Mouse (Mus musculus) liver, postnatal 0 days (tissue): ENCODE results near the gene Gls2. TPM values are rescaled to one million over a fixed set of nuclear protein-coding genes. Genes with fewer than 3 reads are reported as not detected.

Experiments used
- ATAC-seq: fragments of 200-750 bp; cut with Nextera tagmentation; 2 replicates; pipeline ENCODE4 v1.8.0; 2017; ENCODE audit warnings: mild to moderate bottlenecking, moderate library complexity
- DNase-seq: peaks from one replicate; pipeline ENCODE4 v3.0.0-alpha.2; 2016
- H3K27ac ChIP-seq: fragments of 300-500 bp; sonication (generic); 2 replicates; pipeline ENCODE4 v1.5.1; 2014; ENCODE audit warnings: antibody characterized with exemption, moderate library complexity, mild to moderate bottlenecking, low read depth
- H3K27me3 ChIP-seq: fragments of 300-500 bp; sonication (generic); 2 replicates; pipeline ENCODE4 v1.6.1; 2014; ENCODE audit warnings: low read length, control low read depth, mixed read lengths; ENCODE audit not compliant: insufficient read depth
- H3K36me3 ChIP-seq: fragments of 300-500 bp; sonication (generic); replicated peaks from 2 replicates; pipeline ENCODE4 v1.6.1; 2014; ENCODE audit warnings: mild to moderate bottlenecking, control low read depth, low read length, moderate library complexity, mixed read lengths; ENCODE audit not compliant: insufficient read depth
- H3K4me1 ChIP-seq: fragments of 300-500 bp; sonication (generic); 2 replicates; pipeline ENCODE4 v1.6.1; 2014; ENCODE audit warnings: antibody characterized with exemption, mild to moderate bottlenecking, control low read depth; ENCODE audit not compliant: insufficient read depth
- H3K4me2 ChIP-seq: fragments of 300-500 bp; sonication (generic); 2 replicates; pipeline ENCODE4 v1.6.1; 2014; ENCODE audit warnings: low read depth, mild to moderate bottlenecking, low read length, moderate library complexity, mixed read lengths
- H3K4me3 ChIP-seq: fragments of 300-500 bp; sonication (generic); 2 replicates; pipeline ENCODE4 v1.5.1; 2014; ENCODE audit warnings: low read depth, low read length
- H3K9ac ChIP-seq: fragments of 300-500 bp; sonication (generic); replicated peaks from 2 replicates; pipeline ENCODE4 v1.6.1; 2014; ENCODE audit warnings: mild to moderate bottlenecking, moderate library complexity
- H3K9me3 ChIP-seq: fragments of 300-500 bp; sonication (generic); 2 replicates; pipeline ENCODE4 v1.6.1; 2016; ENCODE audit warnings: mild to moderate bottlenecking, control low read depth, low read length, mixed read lengths
- CTCF ChIP-seq: sonication (generic); IDR thresholded peaks from 2 replicates; pipeline ENCODE4 v1.5.1; 2016; ENCODE audit warnings: antibody characterized with exemption, low read depth
- EP300 ChIP-seq: IDR thresholded peaks from 2 replicates; pipeline ENCODE4 v1.6.1; 2016; ENCODE audit warnings: antibody characterized with exemption, low read depth, mild to moderate bottlenecking
- WGBS: fragments of 180-500 bp; shearing (Covaris S2); extraction: QIAGEN DNeasy Blood & Tissue Kit; methylation state at CpG from one replicate; pipeline ENCODE4 v1.1.7; 2014; ENCODE audit not compliant: insufficient replicate concordance; 5-methylcytosine and 5-hydroxymethylcytosine counted together
- polyA plus RNA-seq: library from polyadenylated mRNA; unstranded; fragments of >200 nt; fragmentation: Nextera tagmentation; extraction: Ambion mirVana; gene quantifications from 2 replicates; pipeline ENCODE4 v1.2.1, GENCODE M21; 2015

Gls2 gene
- polyA plus RNA-seq, 1 experiment from 2014 or later = 48.8 TPM

GRCm38 (mm10) chr10:128214981-128215380 lies 20.7 kb downstream of the Gls2 start:
- no peak overlapping the region for H3K27ac ChIP-seq
- H3K4me1 ChIP-seq = peaks cover 28% of the 10 kb centered on the region
- no peak for DNase-seq
- no peak overlapping the region for H3K4me2 ChIP-seq
- TF ChIP-seq CTCF (0 out of 2 replicates have a peak, but pooled peaks have one; percentile 10), EP300 (no peak)
- ATAC-seq = no peak
- H3K9me3 ChIP-seq = no peaks in the 10 kb centered on the region
- 80% methylated on average over 5 of the region's 5 CpGs for WGBS
- H3K4me3 ChIP-seq = no peak overlapping the region
- no peaks in the 10 kb centered on the region for H3K27me3 ChIP-seq
- H3K9ac ChIP-seq = no peak overlapping the region
- H3K36me3 ChIP-seq = peaks cover 4% of the 10 kb centered on the region; the same call in 1 of the 2 replicates

- Histone ChIP-seq H3K27me3 (no peaks in the 10 kb centered on the region), H3K9me3 (no peaks in the 10 kb centered on the region), H3K36me3 (no peaks in the 10 kb centered on the region), H3K4me3 (no peak overlapping the region), H3K9ac (no peak overlapping the region), H3K27ac (peak overlapping the region; percentile 57), H3K4me2 (no peak overlapping the region), H3K4me1 (peaks cover 6% of the 10 kb centered on the region)
- peak; percentile 76 for ATAC-seq
- DNase-seq = no peak
- peak; percentile 92 for TF ChIP-seq EP300
- TF ChIP-seq CTCF = no peak
- 65% methylated on average over 18 of the region's 18 CpGs for WGBS
These were observed 24.3 kb downstream of the Gls2 start for GRCm38 (mm10) chr10:128218387-128219117.

DNA sequence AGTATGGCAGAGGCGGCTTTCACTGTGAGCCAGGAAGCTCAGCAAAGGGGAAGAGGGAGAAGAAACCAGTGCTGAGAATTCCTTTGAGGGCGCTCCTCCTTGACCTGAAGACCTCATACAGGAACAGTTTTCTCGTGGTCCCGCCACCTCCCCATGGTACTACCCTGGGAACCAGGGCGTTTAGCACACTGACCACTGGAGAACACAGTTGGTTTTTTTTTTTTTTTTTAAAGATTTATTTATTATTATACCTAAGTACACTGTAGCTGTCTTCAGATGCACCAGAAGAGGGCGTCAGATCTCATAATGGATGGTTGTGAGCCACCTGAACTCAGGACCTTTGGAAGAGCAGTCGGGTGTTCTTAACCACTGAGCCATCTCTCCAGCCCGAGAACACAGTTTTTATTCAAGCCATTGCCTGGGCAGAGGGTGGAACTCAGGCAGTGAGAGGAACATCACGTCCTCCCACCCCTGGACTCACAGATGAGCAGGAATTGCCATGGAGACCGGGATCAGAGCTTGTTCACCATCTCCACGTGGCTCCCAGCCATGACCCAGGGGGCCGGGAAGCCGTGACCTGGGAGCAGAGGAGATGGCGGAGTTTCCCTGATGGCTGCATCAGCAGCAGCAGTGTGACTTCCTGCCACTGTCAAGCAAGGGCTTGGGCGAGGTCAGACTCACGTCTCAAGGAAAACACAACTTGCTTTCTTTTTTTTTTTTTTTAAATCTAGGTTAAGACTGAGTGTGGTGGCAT lies 27.5 kb downstream of the Gls2 start:
- no peak for TF ChIP-seq CTCF
- no peak for TF ChIP-seq EP300
- no peak overlapping the region for H3K9ac ChIP-seq
- ATAC-seq (no peak), DNase-seq (no peak)
- no peak overlapping the region for H3K27ac ChIP-seq
- no peaks in the 10 kb centered on the region for H3K9me3 ChIP-seq
- peaks cover 6% of the 10 kb centered on the region for H3K4me1 ChIP-seq
- no peak overlapping the region for H3K4me2 ChIP-seq
- H3K4me3 ChIP-seq = no peak overlapping the region
- H3K36me3 ChIP-seq = no peaks in the 10 kb centered on the region
- no peaks in the 10 kb centered on the region for H3K27me3 ChIP-seq
- WGBS = 55% methylated on average over 16 of the region's 16 CpGs

DNA sequence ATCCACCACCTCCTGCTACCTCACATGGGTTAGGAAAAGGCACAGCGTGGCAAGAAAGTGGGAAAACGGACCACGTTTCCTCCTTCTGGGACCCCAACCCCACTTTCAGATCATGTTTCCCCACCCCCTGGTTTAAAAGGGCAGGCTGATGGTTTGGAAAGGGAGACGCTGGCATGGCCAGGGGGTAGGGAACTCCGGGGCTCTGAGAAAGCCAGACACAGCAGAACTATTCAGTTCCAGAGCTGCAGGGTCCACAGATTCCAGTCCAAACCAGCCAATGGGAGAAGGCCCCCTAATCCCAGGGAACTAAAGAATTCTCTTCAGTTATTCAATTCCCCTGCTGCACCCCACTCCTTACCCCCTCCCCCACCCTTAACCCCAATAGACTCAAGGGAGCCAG lies 30.8 kb downstream of the Gls2 start:
- Histone ChIP-seq H3K4me3 (no peak overlapping the region), H3K4me1 (peaks cover 2% of the 10 kb centered on the region; the same call in 1 of the 2 replicates), H3K27ac (no peak overlapping the region), H3K4me2 (no peak overlapping the region), H3K36me3 (no peaks in the 10 kb centered on the region), H3K27me3 (no peaks in the 10 kb centered on the region), H3K9ac (no peak overlapping the region), H3K9me3 (no peaks in the 10 kb centered on the region)
- ATAC-seq = no peak
- DNase-seq = no peak
- TF ChIP-seq CTCF = no peak
- no peak for TF ChIP-seq EP300
- 63% methylated on average over 5 of the region's 5 CpGs for WGBS

DNA sequence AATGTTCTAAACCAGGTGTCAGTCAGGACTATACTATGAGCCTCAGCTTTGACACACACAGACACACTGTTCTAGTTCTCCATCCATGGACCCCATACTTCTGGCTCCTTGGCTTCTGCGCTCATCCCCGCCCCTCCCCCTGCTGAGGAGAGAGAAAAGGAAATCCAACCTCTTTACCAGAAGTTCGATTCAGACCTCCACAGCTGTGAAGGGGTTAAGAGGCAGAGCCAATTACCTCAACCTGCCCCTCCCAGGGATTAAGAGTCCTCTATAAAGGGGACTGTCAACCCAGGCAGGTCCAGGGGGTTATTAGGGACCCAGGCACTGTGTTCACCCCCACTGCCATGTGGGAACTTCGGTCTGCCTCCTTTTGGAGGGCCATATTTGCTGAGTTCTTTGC lies 31.3 kb downstream of the Gls2 start, which contains the start of gene Mip:
Gene Mip (plus strand): TSS at position 301 of the 400 bp plus-strand sequence.
- H3K36me3 ChIP-seq = no peaks in the 10 kb centered on the region
- H3K4me2 ChIP-seq = no peak within 1 kb of the TSS
- DNase-seq = no peak
- H3K27ac ChIP-seq = no peak within 1 kb of the TSS
- H3K27me3 ChIP-seq = no peaks in the 10 kb centered on the region
- TF ChIP-seq EP300 (no peak), CTCF (no peak)
- no peak within 1 kb of the TSS for H3K9ac ChIP-seq
- WGBS = 63% methylated on average over 4 of the region's 4 CpGs
- H3K9me3 ChIP-seq = no peaks in the 10 kb centered on the region
- peaks cover 3% of the 10 kb centered on the region for H3K4me1 ChIP-seq
- ATAC-seq = no peak
- no peak within 1 kb of the TSS for H3K4me3 ChIP-seq

GRCm38 (mm10) chr10:128227592-128227991 lies 33.3 kb downstream of the Gls2 start:
- Histone ChIP-seq H3K4me2 (no peak overlapping the region), H3K27me3 (no peaks in the 10 kb centered on the region), H3K27ac (no peak overlapping the region), H3K36me3 (no peaks in the 10 kb centered on the region), H3K4me1 (peaks cover 12% of the 10 kb centered on the region), H3K9ac (no peak overlapping the region), H3K4me3 (no peak overlapping the region), H3K9me3 (no peaks in the 10 kb centered on the region)
- TF ChIP-seq EP300 = no peak
- TF ChIP-seq CTCF = no peak
- ATAC-seq = no peak
- WGBS = 72% methylated on average over 9 of the region's 9 CpGs
- DNase-seq = no peak
